Mouse (Mus musculus) CH12.LX (cell line): ENCODE data around the gene Cfap126.

Source experiments
- CTCF ChIP-seq, 2 experiments: IDR thresholded peaks in 1 of 2; conservative IDR thresholded peaks in 1 of 2; 2 replicates each; pipeline ENCODE4 v1.5.1; 2011 to 2012; ENCODE audit warnings: low read depth in 2 of 2, low read length in 2 of 2, improper control_type of control experiment in 1 of 2, inconsistent platforms in 1 of 2, mild to moderate bottlenecking in 1 of 2, moderate library complexity in 1 of 2
- KAT2A ChIP-seq: IDR thresholded peaks from 2 replicates; pipeline ENCODE4 v1.6.1; 2012; ENCODE audit warnings: low read length, improper control_type of control experiment, inconsistent platforms; ENCODE audit not compliant: insufficient replicate concordance
- MXI1 ChIP-seq: IDR thresholded peaks from 2 replicates; pipeline ENCODE4 v1.6.1; 2011; ENCODE audit warnings: mild to moderate bottlenecking, low read depth, low read length, improper control_type of control experiment
- NRF1 ChIP-seq: IDR thresholded peaks from 2 replicates; pipeline ENCODE4 v1.6.1; 2014; ENCODE audit warnings: low read depth, mild to moderate bottlenecking, inconsistent platforms, low read length, improper control_type of control experiment, moderate library complexity
- POLR2AphosphoS2 ChIP-seq: IDR thresholded peaks from 2 replicates; pipeline ENCODE4 v1.6.1; 2011; ENCODE audit warnings: low read depth, low read length, improper control_type of control experiment
- ZC3H11A ChIP-seq: IDR thresholded peaks from 2 replicates; pipeline ENCODE4 v1.6.1; 2012; ENCODE audit warnings: low read depth, mild to moderate bottlenecking, inconsistent platforms, low read length, improper control_type of control experiment

DNA sequence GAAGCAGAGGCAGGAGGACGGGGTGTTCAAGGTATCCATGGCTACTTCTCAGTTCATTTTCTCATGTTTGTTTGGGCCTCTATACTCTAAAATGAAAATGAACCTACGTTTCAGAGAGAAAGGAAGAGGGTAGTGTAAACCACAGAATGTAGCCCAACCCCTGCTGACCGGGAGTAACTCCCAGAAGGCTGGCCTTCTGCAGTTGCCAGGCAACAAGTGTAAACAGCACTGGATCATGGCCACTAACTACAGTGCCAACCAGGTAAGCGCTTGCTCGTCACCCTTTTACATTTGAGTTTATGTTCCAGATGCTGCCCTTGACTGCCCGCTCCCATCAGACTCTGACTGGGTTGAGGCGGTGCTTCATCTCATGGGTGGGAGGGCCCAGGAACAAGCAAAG lies 9.2 kb downstream of the Cfap126 start:
- TF ChIP-seq NRF1 (no peak), CTCF (conservative IDR thresholded peaks at IDR 0.05 in 1 of 2, IDR thresholded peaks at IDR 0.05 in 1 of 2; ENCODE audit: low read depth in 2 of 2, low read length in 2 of 2) (no peak), ZC3H11A (no peak), MXI1 (no peak), KAT2A (no peak), POLR2AphosphoS2 (no peak)
